Mouse (Mus musculus): ENCODE measurements around the gene Zfp2.

Zfp2 gene

DNA sequence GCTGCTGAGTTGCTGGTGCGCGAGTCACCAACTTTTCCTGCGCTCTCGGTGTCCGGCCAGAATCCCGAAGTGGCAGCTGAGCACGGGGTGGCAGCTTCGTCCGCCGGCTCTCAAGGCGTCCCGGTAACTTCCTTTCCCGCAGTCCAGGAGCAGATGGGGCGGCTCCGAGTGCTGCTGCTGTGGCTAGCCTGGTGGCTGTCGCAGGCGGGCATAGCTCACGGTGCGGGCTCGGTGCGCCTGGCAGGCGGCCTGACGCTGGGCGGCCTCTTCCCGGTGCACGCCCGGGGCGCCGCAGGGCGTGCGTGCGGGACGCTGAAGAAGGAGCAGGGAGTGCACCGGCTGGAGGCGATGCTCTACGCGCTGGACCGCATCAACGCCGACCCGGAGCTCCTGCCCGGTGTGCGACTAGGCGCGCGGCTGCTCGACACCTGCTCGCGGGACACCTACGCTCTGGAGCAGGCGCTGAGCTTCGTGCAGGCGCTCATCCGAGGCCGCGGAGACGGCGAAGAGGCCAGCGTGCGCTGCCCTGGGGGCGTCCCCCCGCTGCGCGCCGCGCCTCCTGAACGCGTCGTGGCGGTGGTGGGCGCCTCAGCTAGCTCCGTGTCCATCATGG lies 64.9 kb downstream of the Zfp2 start:
- DNase-seq = peak; percentile 24 to 34

GRCm38 (mm10) chr11:50850177-50850735 lies 65.7 kb downstream of the Zfp2 start, which contains the start of gene Grm6:
Grm6 (plus strand) TSS chr11:50850685.
- no peak for DNase-seq

- no peak for DNase-seq
Observed at GRCm38 (mm10) chr11:50849310-50849709, 66.7 kb downstream of the Zfp2 start.

Data from cerebellum, postnatal 25 days (tissue).